Mouse (Mus musculus) CH12.LX (cell line): Measurements from ENCODE around the gene Ptpn11. TPM values are rescaled to one million over a fixed set of nuclear protein-coding genes. Genes with fewer than 3 reads are reported as not detected.

ENCODE experiments used
- DNase-seq: peaks from one replicate; pipeline ENCODE4 v3.0.0-alpha.2; 2013; ENCODE audit errors: extremely low read depth
- H3K27ac ChIP-seq: 2 replicates; pipeline ENCODE4 v1.5.1; 2012; ENCODE audit warnings: low read depth, mild to moderate bottlenecking, control low read depth, moderate library complexity; ENCODE audit not compliant: insufficient read depth
- H3K27me3 ChIP-seq: replicated peaks from 2 replicates; pipeline ENCODE3; 2012; ENCODE audit warnings: inconsistent platforms
- H3K36me3 ChIP-seq, 2 experiments: replicated peaks in 1 of 2; 2 replicates each; pipeline versions ENCODE3 to v1.6.1; 2012; ENCODE audit warnings: inconsistent platforms in 1 of 2, low read length in 1 of 2, mild to moderate bottlenecking in 1 of 2, mixed read lengths in 1 of 2, moderate library complexity in 1 of 2; ENCODE audit not compliant: control insufficient read depth in 1 of 2, insufficient read depth in 1 of 2
- H3K4me1 ChIP-seq, 2 experiments: 2 replicates each; pipeline ENCODE4 v1.6.1; 2012; ENCODE audit warnings: inconsistent platforms in 1 of 2, moderate library complexity in 1 of 2; ENCODE audit not compliant: insufficient read depth in 2 of 2, control insufficient read depth in 1 of 2
- H3K4me2 ChIP-seq: 2 replicates; pipeline ENCODE4 v1.6.1; 2012; ENCODE audit warnings: low read depth, mild to moderate bottlenecking, control low read depth; ENCODE audit not compliant: poor library complexity, insufficient read depth, severe bottlenecking
- H3K4me3 ChIP-seq, 3 experiments: fragments of 150-350 bp in 1 of 3; sonication (generic) in 1 of 3; replicated peaks in 1 of 3; 2 replicates each; pipeline versions ENCODE3 to v1.5.1; 2011 to 2012; ENCODE audit warnings: low read depth in 2 of 3, low read length in 2 of 3, mild to moderate bottlenecking in 2 of 3, moderate library complexity in 2 of 3, control low read depth in 1 of 3, improper control_type of control experiment in 1 of 3, inconsistent platforms in 1 of 3, mixed read lengths in 1 of 3; ENCODE audit not compliant: poor library complexity in 1 of 3
- H3K79me2 ChIP-seq: replicated peaks from 2 replicates; pipeline ENCODE4 v1.6.1; 2012; ENCODE audit warnings: mild to moderate bottlenecking, moderate library complexity; ENCODE audit not compliant: control insufficient read depth, poor library complexity, insufficient read depth, severe bottlenecking; ENCODE audit errors: extremely low read depth
- H3K9ac ChIP-seq: 2 replicates; pipeline ENCODE4 v1.6.1; 2012; ENCODE audit warnings: low read depth, mild to moderate bottlenecking, control low read depth, moderate library complexity; ENCODE audit not compliant: insufficient read depth
- H3K9me3 ChIP-seq: replicated peaks from 2 replicates; pipeline ENCODE3; 2012; ENCODE audit warnings: low read length, inconsistent platforms, mixed read lengths
- CHD2 ChIP-seq: IDR thresholded peaks from 2 replicates; pipeline ENCODE4 v1.6.1; 2011; ENCODE audit warnings: low read length, improper control_type of control experiment
- CTCF ChIP-seq, 2 experiments: IDR thresholded peaks in 1 of 2; conservative IDR thresholded peaks in 1 of 2; 2 replicates each; pipeline ENCODE4 v1.5.1; 2011 to 2012; ENCODE audit warnings: low read depth in 2 of 2, low read length in 2 of 2, improper control_type of control experiment in 1 of 2, inconsistent platforms in 1 of 2, mild to moderate bottlenecking in 1 of 2, moderate library complexity in 1 of 2
- E2F4 ChIP-seq: IDR thresholded peaks from 2 replicates; pipeline ENCODE4 v1.6.1; 2011; ENCODE audit warnings: low read depth, low read length, improper control_type of control experiment; ENCODE audit not compliant: insufficient replicate concordance
- ELF1 ChIP-seq: IDR thresholded peaks from 2 replicates; pipeline ENCODE4 v1.6.1; 2014; ENCODE audit warnings: low read depth, mild to moderate bottlenecking, inconsistent platforms, low read length, improper control_type of control experiment
- EP300 ChIP-seq: IDR thresholded peaks from 2 replicates; pipeline ENCODE4 v1.6.1; 2011; ENCODE audit warnings: low read length, improper control_type of control experiment
- GABPA ChIP-seq: IDR thresholded peaks from 2 replicates; pipeline ENCODE4 v1.6.1; 2012; ENCODE audit warnings: low read depth, low read length, improper control_type of control experiment, inconsistent platforms; ENCODE audit not compliant: insufficient replicate concordance
- KAT2A ChIP-seq: IDR thresholded peaks from 2 replicates; pipeline ENCODE4 v1.6.1; 2012; ENCODE audit warnings: low read length, improper control_type of control experiment, inconsistent platforms; ENCODE audit not compliant: insufficient replicate concordance
- MAFK ChIP-seq: IDR thresholded peaks from 2 replicates; pipeline ENCODE4 v1.6.1; 2011; ENCODE audit warnings: low read length, improper control_type of control experiment; ENCODE audit not compliant: insufficient replicate concordance
- MAX ChIP-seq: IDR thresholded peaks from 2 replicates; pipeline ENCODE4 v1.6.1; 2011; ENCODE audit warnings: low read length, improper control_type of control experiment
- MYC ChIP-seq: IDR thresholded peaks from 2 replicates; pipeline ENCODE4 v1.6.1; 2011; ENCODE audit warnings: low read depth, mild to moderate bottlenecking, improper control_type of control experiment, low read length
- POLR2A ChIP-seq: IDR thresholded peaks from 2 replicates; pipeline ENCODE4 v1.6.1; 2011; ENCODE audit warnings: low read depth, mild to moderate bottlenecking, improper control_type of control experiment, low read length
- RCOR1 ChIP-seq: conservative IDR thresholded peaks from 2 replicates; pipeline ENCODE4 v1.6.1; 2012; ENCODE audit warnings: low read depth, mild to moderate bottlenecking, inconsistent platforms, low read length, improper control_type of control experiment
- SMC3 ChIP-seq: IDR thresholded peaks from 2 replicates; pipeline ENCODE4 v1.6.1; 2011; ENCODE audit warnings: low read depth, low read length, improper control_type of control experiment
- TBP ChIP-seq: conservative IDR thresholded peaks from 2 replicates; pipeline ENCODE4 v1.6.1; 2011; ENCODE audit warnings: low read depth, low read length, improper control_type of control experiment
- TCF12 ChIP-seq: IDR thresholded peaks from 2 replicates; pipeline ENCODE4 v1.6.1; 2014; ENCODE audit warnings: low read depth, mild to moderate bottlenecking, inconsistent platforms, low read length, improper control_type of control experiment
- USF1 ChIP-seq: IDR thresholded peaks from 2 replicates; pipeline ENCODE4 v1.6.1; 2014; ENCODE audit warnings: low read depth, mild to moderate bottlenecking, inconsistent platforms, low read length, improper control_type of control experiment
- USF2 ChIP-seq: conservative IDR thresholded peaks from 2 replicates; pipeline ENCODE4 v1.6.1; 2011; ENCODE audit warnings: low read depth, low read length, improper control_type of control experiment
- ZC3H11A ChIP-seq: IDR thresholded peaks from 2 replicates; pipeline ENCODE4 v1.6.1; 2012; ENCODE audit warnings: low read depth, mild to moderate bottlenecking, inconsistent platforms, low read length, improper control_type of control experiment
- ZMIZ1 ChIP-seq: IDR thresholded peaks from 2 replicates; pipeline ENCODE4 v1.6.1; 2012; ENCODE audit warnings: low read depth, mild to moderate bottlenecking, inconsistent platforms, low read length, improper control_type of control experiment
- ZNF384 ChIP-seq: IDR thresholded peaks from 2 replicates; pipeline ENCODE4 v1.6.1; 2012; ENCODE audit warnings: low read depth, low read length, improper control_type of control experiment, inconsistent platforms
- dilution Hi-C: fragments of 300-500 bp; cut with MboI; formaldehyde crosslinking; loops from 2 replicates; pipeline ENCODE4 v1.14.3; 2020; ENCODE audit warnings: low sequenced_read_pairs; ENCODE audit not compliant: extremely low pct_unique_long_range_greater_than_20kb, extremely low pct_ligation_motif_present
- in situ Hi-C: fragments of 300-500 bp; cut with MboI; formaldehyde crosslinking; loops from 3 replicates; pipeline ENCODE4 v1.14.3; 2019; ENCODE audit warnings: low sequenced_read_pairs, low pct_ligation_motif_present, low pct_unique_long_range_greater_than_20kb, mixed read lengths
- polyA plus RNA-seq: library from polyadenylated mRNA; unstranded; fragments of >175 nt; gene quantifications from 2 replicates; pipeline ENCODE4 v1.2.1, GENCODE M21; 2012; ENCODE audit warnings: low read depth; ENCODE audit not compliant: insufficient read length
- total RNA-seq, 2 experiments: library from RNA; depleted of rRNA; stranded (reverse); fragments of 300-350 nt in 1 of 2; fragments of >200 nt in 1 of 2; gene quantifications; 2 replicates each; pipeline ENCODE4 v1.2.3; 2012 to 2014

Ptpn11 gene
- total and polyA plus RNA-seq, 3 experiments = 33.2 to 62.8 (median 44.6) TPM

DNA sequence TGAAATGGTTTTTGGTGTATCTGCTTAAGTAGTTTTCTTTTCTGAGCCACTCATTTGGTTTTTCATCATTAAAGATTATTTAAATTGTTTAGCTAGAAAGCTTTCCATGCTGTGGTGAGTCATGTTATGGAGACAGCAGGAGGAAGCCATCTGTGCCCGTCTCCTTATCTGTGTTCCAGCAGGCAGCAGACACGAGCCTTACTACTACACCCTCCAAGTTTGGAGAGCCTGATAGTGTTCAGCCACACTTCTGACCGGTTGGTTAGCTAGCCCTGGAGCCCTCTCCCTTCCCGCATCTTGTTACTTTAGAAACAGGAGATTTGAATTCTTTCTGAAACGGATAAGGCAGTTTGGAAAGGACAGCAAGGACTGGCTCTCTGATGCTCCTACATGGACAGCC lies 45.0 kb upstream of the Ptpn11 start:
- no peak for DNase-seq
- dilution Hi-C loops = no loop called here
- peaks cover 0 to 5% of the 10 kb centered on the region in 2 experiments; a peak in 1 of 4 replicates for H3K4me1 ChIP-seq
- H3K4me3 ChIP-seq = no peak overlapping the region
- H3K27ac ChIP-seq = no peak overlapping the region
- in situ Hi-C loops = no loop called here
- H3K36me3 ChIP-seq = peaks cover 0 to 7% of the 10 kb centered on the region in 2 experiments
- H3K27me3 ChIP-seq = no peaks in the 10 kb centered on the region
- TF ChIP-seq ZNF384 = no peak
- no peak for TF ChIP-seq MAFK
- no peaks in the 10 kb centered on the region for H3K9me3 ChIP-seq
- H3K79me2 ChIP-seq = peaks cover 2% of the 10 kb centered on the region; the same call in 1 of the 2 replicates
- H3K4me2 ChIP-seq = no peak overlapping the region
- no peak overlapping the region for H3K9ac ChIP-seq

- H3K79me2 ChIP-seq = peaks cover under 1% of the 10 kb centered on the region
- H3K9me3 ChIP-seq = no peaks in the 10 kb centered on the region
- H3K36me3 ChIP-seq = peaks cover 0 to 14% of the 10 kb centered on the region in 2 experiments
- H3K4me3 ChIP-seq = no peak overlapping the region
- in situ Hi-C loops = no loop called here
- TF ChIP-seq TBP = no peak
- TF ChIP-seq E2F4 = no peak
- no peak for TF ChIP-seq MAX
- TF ChIP-seq ZC3H11A = no peak
- TF ChIP-seq CTCF (conservative IDR thresholded peaks at IDR 0.05 in 1 of 2, IDR thresholded peaks at IDR 0.05 in 1 of 2; ENCODE audit: low read depth in 2 of 2, low read length in 2 of 2) = no peak
- no peak for TF ChIP-seq SMC3
- no peak for TF ChIP-seq EP300
- no peak for TF ChIP-seq KAT2A
- TF ChIP-seq CHD2 = no peak
- TF ChIP-seq ELF1 = no peak
- TF ChIP-seq RCOR1 = no peak
- no peak for TF ChIP-seq USF1
- no peak for TF ChIP-seq GABPA
- TF ChIP-seq POLR2A = no peak
- TF ChIP-seq USF2 = no peak
- no peak for TF ChIP-seq TCF12
- no peak for TF ChIP-seq MYC
- TF ChIP-seq ZMIZ1 = no peak
- no peaks in the 10 kb centered on the region for H3K27me3 ChIP-seq
- dilution Hi-C loops = no loop called here
- peaks cover 2 to 11% of the 10 kb centered on the region in 2 experiments; a peak in 2 of 4 replicates for H3K4me1 ChIP-seq
- H3K9ac ChIP-seq = no peak overlapping the region
- H3K27ac ChIP-seq = no peak overlapping the region
- DNase-seq = no peak
- H3K4me2 ChIP-seq = no peak overlapping the region
Measured at GRCm38 (mm10) chr5:121233726-121234125, 42.5 kb upstream of the Ptpn11 start.
